8 mouse cellular contexts compared by ENCODE assay signal in genomic region chr11:120315416-120315761, GRCm38 (mm10). TPM values are rescaled to one million over a fixed set of nuclear protein-coding genes. Genes with fewer than 3 reads are reported as not detected.
DNase-seq lines count a peak whose midpoint lies in the region; ATAC-seq and TF ChIP-seq lines count a peak whose summit lies in the region.

No protein-coding gene starts in this region.

- peak overlapping the region; percentile 83 for H3K9ac ChIP-seq in forebrain, embryonic 11.5 days (ENCODE audit: low read length)
- H3K9ac ChIP-seq in midbrain, postnatal 0 days (replicated peaks; ENCODE audit: low read length, poor library complexity, severe bottlenecking), result peak overlapping the region; percentile 44

- TF ChIP-seq CTCF in cerebellum, adult 2 months (IDR thresholded peaks at IDR 0.05; ENCODE audit: borderline replicate concordance, insufficient read depth, low read depth, low read length), result no peak
- TF ChIP-seq CTCF in midbrain, postnatal 0 days (IDR thresholded peaks at IDR 0.05), result no peak

- no peak for ATAC-seq in forebrain, embryonic 11.5 days (replicated peaks; ENCODE audit: low FRiP score)
- ATAC-seq in midbrain, postnatal 0 days (ENCODE audit: low FRiP score), result peak; percentile 18; the same call in 1 of the 2 replicates
- ATAC-seq in monocyte, adult 5-6 weeks (replicated peaks; ENCODE audit: insufficient number of reproducible peaks, low FRiP score, low TSS enrichment, poor library complexity, severe bottlenecking), result no peak

- peaks cover 13% of the 10 kb centered on the region; the same call in 1 of the 2 replicates for H3K4me1 ChIP-seq in cerebellum, adult 2 months (ENCODE audit: control insufficient read depth, insufficient read depth, low read length)
- H3K4me1 ChIP-seq in forebrain, embryonic 11.5 days (replicated peaks; ENCODE audit: control insufficient read depth, insufficient read depth, low read length), result peaks cover 25% of the 10 kb centered on the region
- peaks cover 20% of the 10 kb centered on the region for H3K4me1 ChIP-seq in midbrain, postnatal 0 days (ENCODE audit: insufficient read depth, low read length)

- WGBS in cerebellum, adult 2 months, result 6% methylated on average over 4 of the region's 4 CpGs
- WGBS in forebrain, embryonic 11.5 days, result 37% methylated on average over 4 of the region's 4 CpGs
- 11% methylated on average over 4 of the region's 4 CpGs for WGBS in midbrain, postnatal 0 days

- no peaks in the 10 kb centered on the region for H3K36me3 ChIP-seq in forebrain, embryonic 11.5 days (ENCODE audit: control insufficient read depth, insufficient read depth, low read length)
- H3K36me3 ChIP-seq in midbrain, postnatal 0 days (ENCODE audit: insufficient read depth, low read length), result no peaks in the 10 kb centered on the region

- peak; percentile 34 to 48 for DNase-seq in lung, adult 18-20 months
- DNase-seq in lung, postnatal 10 days, result no peak
- peak; percentile 52 for DNase-seq in cerebellum, adult 2 months
- DNase-seq in forebrain, embryonic 11.5 days (ENCODE audit: low spot score), result peak; percentile 48
- peak; percentile 60 to 85 for DNase-seq in left cerebral cortex, postnatal 25 days (ENCODE audit: low spot score in 2 of 2)
- DNase-seq in midbrain, postnatal 0 days (ENCODE audit: low spot score), result peak; percentile 61
- no peak for DNase-seq in adrenal gland, adult 8-10 months

- peak overlapping the region; percentile 61 for H3K4me2 ChIP-seq in forebrain, embryonic 11.5 days (ENCODE audit: low read depth, low read length, severe bottlenecking)
- H3K4me2 ChIP-seq in midbrain, postnatal 0 days (ENCODE audit: low read depth, low read length, poor library complexity, severe bottlenecking), result peak overlapping the region; percentile 80

- H3K27me3 ChIP-seq in cerebellum, adult 2 months (ENCODE audit: control insufficient read depth, insufficient read depth, low read length), result no peaks in the 10 kb centered on the region
- no peaks in the 10 kb centered on the region for H3K27me3 ChIP-seq in forebrain, embryonic 11.5 days (ENCODE audit: control insufficient read depth, insufficient read depth, low read length)
- H3K27me3 ChIP-seq in midbrain, postnatal 0 days (ENCODE audit: insufficient read depth, low read length), result no peaks in the 10 kb centered on the region; the same call in 1 of the 2 replicates

- H3K9me3 ChIP-seq in forebrain, embryonic 11.5 days (ENCODE audit: control insufficient read depth, low read length), result no peaks in the 10 kb centered on the region
- H3K9me3 ChIP-seq in midbrain, postnatal 0 days (ENCODE audit: low read length), result no peaks in the 10 kb centered on the region

- peak overlapping the region; percentile 95 for H3K27ac ChIP-seq in cerebellum, adult 2 months (ENCODE audit: insufficient read depth, low read length)
- peak overlapping the region; percentile 95 for H3K27ac ChIP-seq in forebrain, embryonic 11.5 days (ENCODE audit: low read depth, low read length)
- H3K27ac ChIP-seq in midbrain, postnatal 0 days (ENCODE audit: low read depth, low read length), result peak overlapping the region; percentile 95

- intact Hi-C loops in left cerebral cortex, postnatal 25 days (cut with DNase I), result no loop called here

- H3K4me3 ChIP-seq in cerebellum, adult 2 months (replicated peaks; ENCODE audit: insufficient read depth, low read depth, low read length), result peak overlapping the region; percentile 79
- H3K4me3 ChIP-seq in forebrain, embryonic 11.5 days (ENCODE audit: low read depth, low read length), result peak overlapping the region; percentile 36
- H3K4me3 ChIP-seq in midbrain, postnatal 0 days (ENCODE audit: low read depth, low read length), result peak overlapping the region; percentile 34; the same call in 1 of the 2 replicates

- TF ChIP-seq POLR2A in cerebellum, adult 2 months (IDR thresholded peaks at IDR 0.05; ENCODE audit: borderline replicate concordance, insufficient read depth, low read length), result no peak

RNA-seq across cellular contexts. Expression of gene Actg1, which starts 33.0 kb away (rescaled TPM):
- 834 and 845 TPM in 2 replicates for polyA plus RNA-seq in cerebellum, adult 2 months (2012; rRNA removed)
- 2,808 and 3,088 TPM in 2 replicates for polyA plus RNA-seq in forebrain, embryonic 11.5 days (2014; fragmentation: Nextera tagmentation; extraction: Ambion mirVana)
- 1,000 to 10,000 TPM; 1,262 to 1,272 TPM for total RNA-seq in left cerebral cortex, postnatal 25 days (2021)
- 2,534 and 2,842 TPM in 2 replicates for total RNA-seq in midbrain, postnatal 0 days (2014; rRNA removed)
- 3,992 and 4,056 TPM in 2 replicates for polyA plus RNA-seq in midbrain, postnatal 0 days (2015; fragmentation: Nextera tagmentation; extraction: Ambion mirVana)
- 1,000 to 10,000 TPM; 1,100 to 1,474 (median 1,219) TPM for total RNA-seq in adrenal gland, adult 8-10 months (2022)
- 1,753 to 2,142 TPM (median 1,849 TPM) in 3 replicates for total RNA-seq in monocyte, adult 5-6 weeks (2017)

RNA-seq across cellular contexts. Expression of gene Fscn2, which starts 45.9 kb away (rescaled TPM):
- 0.29 TPM in 1 of 2 replicates, not detected in the other for polyA plus RNA-seq in cerebellum, adult 2 months (2012; rRNA removed)
- 1.0 TPM in 1 of 2 replicates, not detected in the other for polyA plus RNA-seq in forebrain, embryonic 11.5 days (2014; fragmentation: Nextera tagmentation; extraction: Ambion mirVana)
- under 1 TPM in 1 of 2 experiments, not detected in 1; 0.21 TPM for total RNA-seq in left cerebral cortex, postnatal 25 days (2021)
- 0.71 TPM in 1 of 2 replicates, not detected in the other for total RNA-seq in midbrain, postnatal 0 days (2014; rRNA removed)
- polyA plus RNA-seq in midbrain, postnatal 0 days (2015; fragmentation: Nextera tagmentation; extraction: Ambion mirVana), result 0.71 and 1.5 TPM in 2 replicates
- 1 to 10 TPM in 1 of 4 experiments, under 1 TPM in 2, not detected in 1; 0.16 to 1.2 (median 0.42) TPM for total RNA-seq in adrenal gland, adult 8-10 months (2022)
- total RNA-seq in monocyte, adult 5-6 weeks (2017), result 0.29 to 0.75 TPM in 2 of 3 replicates, not detected in the other

Comparison
In these comparisons a context has a peak if more than half of its experiments do, and no peak if none do; other contexts are left out.
1. DNase-seq: peak in lung, adult 18-20 months (2 of 2), cerebellum, adult 2 months (2 of 2), forebrain, embryonic 11.5 days (single experiment), left cerebral cortex, postnatal 25 days (2 of 2) and midbrain, postnatal 0 days (single experiment); none in lung, postnatal 10 days (single experiment) and adrenal gland, adult 8-10 months (single experiment).
2. Peak in every context shown above with its lines, with median percentiles within 50 percentile points of each other: H3K27ac ChIP-seq and H3K4me3 ChIP-seq.